Mouse (Mus musculus): ENCODE measurements around the gene Gm49378.

The Gm49378 gene

DNA sequence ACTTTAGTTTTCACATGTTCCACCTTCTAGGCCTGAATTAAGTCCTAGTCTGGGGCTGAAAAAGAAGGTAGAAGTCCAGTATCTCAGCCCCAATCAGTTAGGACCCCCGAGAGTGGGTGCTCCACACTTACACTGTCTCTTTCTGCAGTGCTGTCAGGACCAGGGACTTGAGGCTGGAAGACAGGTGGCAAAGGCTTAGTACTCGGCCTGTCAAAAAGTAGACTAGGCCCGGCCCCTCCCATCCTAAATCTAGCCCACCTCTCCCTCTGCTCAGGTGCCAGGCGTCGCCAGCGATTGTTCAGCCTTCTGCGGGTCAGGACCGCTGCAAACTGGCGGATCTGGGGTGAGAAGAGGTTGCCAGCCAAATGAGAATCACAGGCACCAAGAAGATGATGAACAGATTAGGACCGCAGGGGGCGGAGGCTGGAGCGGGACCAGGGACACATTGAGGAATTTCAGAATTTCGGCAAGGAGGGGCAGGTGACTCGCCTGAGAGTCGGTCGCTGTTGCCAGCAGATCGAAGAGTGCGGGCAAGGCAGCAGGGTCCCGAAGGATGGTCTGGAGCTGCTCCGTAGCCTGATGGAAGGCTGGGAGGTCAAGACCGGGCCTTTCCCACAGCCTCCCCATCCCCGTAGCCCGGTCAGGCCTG, 2.7 kb downstream of the Gm49378 start:
- DNase-seq (ENCODE audit: low read depth, low spot score) = peak; percentile 47

- peak; percentile 56 for DNase-seq (ENCODE audit: low read depth, low spot score)
These were observed 8.4 kb downstream of the Gm49378 start for GRCm38 (mm10) chr14:55629312-55629711.

DNA sequence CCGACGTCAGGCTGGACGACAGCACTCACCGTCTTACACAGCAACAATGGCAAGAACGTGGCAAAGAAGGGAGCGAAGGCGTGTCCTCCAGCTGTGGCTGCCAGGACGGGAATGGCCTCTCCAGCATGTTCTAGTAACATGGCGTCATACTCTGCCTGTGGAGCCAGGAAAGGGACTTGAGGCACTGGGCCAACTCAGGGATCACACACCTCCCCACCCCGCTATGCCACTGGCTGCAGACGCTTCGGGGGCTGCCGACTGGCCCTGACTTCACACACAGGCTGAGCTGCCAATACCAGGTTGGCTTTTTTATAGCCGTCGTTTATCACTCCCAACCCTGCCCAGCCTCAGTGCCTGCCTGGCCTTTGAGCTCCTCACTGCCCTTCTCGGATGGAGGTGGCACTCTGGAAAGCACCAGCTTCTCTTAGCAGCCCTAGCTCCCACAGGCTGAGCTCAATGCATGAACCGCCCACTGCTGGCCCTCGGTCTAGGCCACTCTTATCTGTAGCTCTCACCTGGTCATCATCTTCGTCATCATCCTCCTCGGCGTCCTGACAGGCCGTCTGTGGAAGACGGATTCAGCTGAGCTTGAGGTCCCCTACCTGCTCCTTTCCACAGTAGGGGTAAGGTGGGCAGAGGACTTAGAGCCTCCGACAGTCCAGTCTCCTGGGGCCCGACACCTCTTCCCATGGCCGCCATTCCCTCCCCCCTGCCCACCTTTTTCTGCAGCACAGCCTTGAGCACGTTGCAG, 9.4 kb downstream of the Gm49378 start:
- no peak for DNase-seq (ENCODE audit: low read depth, low spot score)

GRCm38 (mm10) chr14:55618486-55619195, 19.1 kb downstream of the Gm49378 start:
- no peak for DNase-seq (ENCODE audit: low read depth, low spot score)

DNA sequence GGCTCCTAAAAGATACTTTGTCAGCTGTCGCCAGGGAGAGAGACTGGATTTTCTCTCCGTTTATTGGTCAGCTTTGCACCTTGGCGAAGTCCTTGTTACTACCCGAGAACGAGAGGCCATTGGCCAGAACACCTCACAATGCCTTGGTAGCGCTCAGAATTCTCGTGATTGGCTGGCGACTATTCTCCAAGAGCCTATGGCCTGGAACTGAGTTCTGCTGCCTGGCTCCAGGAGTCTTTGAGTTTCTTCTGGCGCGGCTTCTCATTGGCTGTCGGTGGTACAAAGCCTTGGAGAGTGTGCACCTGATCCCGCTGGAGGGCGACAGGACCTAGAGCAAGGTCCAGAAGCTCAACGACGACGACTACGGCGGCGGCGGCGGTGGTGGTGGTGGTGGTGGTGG, 19.9 kb downstream of the Gm49378 start, which contains the start of gene Rec8:
TSS of gene Rec8 (plus strand) at position 216 of the 400 bp plus-strand sequence.
- no peak for DNase-seq (ENCODE audit: low read depth, low spot score)

DNA sequence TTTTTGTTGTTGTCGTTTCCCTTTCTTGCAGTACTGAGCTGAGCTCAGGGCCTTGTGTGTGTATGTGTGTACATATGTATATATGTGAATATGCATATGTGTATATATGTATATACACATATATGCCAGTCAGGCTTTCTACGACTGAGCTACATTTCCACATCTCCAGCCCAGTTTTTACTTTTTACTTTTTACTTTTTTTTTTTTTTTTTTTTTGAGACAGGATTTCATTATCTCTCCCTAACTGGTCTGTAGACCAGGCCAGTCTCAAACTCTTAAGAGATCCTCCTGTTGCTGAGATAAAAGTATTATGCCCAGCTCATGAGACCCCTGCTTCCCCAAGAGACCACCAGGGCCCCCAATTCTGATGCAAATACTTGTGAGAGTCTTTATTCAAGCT, 20.9 kb downstream of the Gm49378 start:
- DNase-seq (ENCODE audit: low read depth, low spot score) = no peak

GRCm38 (mm10) chr14:55615876-55616275, 21.8 kb downstream of the Gm49378 start:
- no peak for DNase-seq (ENCODE audit: low read depth, low spot score)

DNA sequence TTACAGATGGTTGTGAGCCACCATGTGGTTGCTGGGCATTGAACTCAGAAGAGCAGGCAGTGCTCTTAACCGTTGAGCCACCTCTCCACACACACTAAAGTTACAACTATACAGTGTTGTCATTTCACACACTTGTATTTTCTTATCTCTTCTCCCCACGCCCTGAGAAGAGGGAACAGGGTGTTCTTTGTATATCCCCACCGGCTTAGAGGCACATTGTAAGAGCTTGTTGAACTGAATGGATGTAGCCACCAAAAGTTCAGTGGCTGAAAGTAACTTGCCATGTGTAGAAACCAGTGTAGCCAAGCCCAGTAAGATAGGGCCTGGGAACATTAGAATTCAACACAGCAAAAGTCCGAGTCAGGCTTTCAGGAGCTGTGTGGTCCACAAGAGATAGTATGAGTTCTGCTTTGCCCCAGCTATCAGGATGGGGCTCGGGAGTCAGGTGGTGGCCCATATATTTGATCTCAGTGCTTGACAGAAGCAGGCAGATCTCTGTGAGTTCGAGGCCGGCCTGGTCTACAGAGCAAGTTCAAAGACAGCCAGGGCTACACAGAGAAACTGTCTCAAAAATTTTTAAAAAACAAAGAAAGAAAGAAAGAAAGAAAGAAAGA, 23.0 kb downstream of the Gm49378 start:
- DNase-seq (ENCODE audit: low read depth, low spot score) = no peak

DNA sequence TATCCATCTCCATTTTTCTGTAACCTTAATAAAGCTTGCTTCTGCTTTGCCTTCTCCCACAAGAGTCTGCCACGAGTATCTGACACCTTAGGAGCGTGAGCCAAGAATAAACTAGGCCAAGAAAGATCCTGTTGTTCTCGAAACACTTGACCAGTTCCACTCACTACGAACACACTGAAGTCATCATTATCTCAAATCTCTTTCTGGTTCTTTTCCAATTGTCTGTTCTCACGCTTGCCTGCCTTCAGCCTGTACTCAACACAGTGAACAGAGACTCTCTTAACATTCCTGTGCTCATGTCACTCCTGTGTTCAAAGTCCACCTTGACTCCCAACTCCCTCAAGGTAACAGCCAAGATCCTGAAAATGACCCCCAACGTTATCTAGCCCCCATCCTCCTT, 24.3 kb downstream of the Gm49378 start:
- DNase-seq (ENCODE audit: low read depth, low spot score) = no peak

DNA sequence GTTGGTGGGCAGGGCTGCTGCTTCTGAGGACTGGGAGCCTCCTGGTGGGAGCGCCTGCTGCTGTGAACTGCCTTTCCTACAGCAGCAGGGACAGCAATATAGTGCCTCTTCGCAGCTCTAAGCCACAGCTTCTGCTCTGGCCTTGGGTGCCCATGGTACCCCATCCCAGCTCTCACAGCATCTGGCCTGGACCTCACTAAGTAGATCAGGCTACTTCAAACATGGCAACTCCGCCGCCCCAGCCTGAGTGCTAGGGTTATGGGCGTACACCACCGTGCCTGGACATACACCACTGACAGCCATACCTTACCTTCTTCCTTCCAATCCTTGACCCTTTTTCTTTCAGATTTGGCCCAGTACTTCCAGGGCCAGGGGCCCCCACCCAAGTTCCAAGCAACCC, 29.4 kb downstream of the Gm49378 start:
- DNase-seq (ENCODE audit: low read depth, low spot score) = no peak

DNA sequence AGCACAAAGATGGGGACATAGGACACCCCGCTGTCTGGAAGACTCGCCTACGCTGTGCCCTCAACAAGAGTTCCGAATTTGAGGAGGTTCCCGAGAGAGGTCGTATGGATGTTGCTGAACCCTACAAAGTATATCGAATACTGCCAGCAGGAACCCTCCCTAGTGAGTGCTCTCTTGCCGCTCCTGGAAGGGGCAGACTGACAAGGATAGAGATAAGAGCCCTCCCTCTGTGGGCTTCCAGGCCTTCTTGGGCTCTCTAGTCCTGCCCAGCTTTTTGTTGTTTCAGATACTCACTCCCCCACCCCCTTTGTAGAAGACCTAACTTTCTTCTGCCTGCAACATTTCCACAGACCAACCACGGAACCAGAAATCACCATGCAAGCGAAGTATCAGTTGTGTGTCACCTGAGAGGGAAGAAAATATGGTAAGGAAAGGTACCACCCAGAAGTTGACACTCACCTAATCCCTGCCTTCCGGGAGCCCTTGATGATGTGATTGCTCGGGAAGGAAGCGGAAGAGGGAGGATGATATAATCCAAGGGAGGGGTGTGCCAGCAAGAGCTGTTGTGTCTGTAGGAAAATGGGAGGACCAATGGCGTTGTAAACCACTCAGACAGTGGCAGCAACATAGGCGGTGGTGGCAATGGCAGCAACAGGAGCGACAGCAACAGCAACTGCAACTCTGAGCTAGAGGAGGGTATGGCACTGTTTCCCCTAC, 31.8 kb downstream of the Gm49378 start:
- DNase-seq (ENCODE audit: low read depth, low spot score) = no peak

- DNase-seq (ENCODE audit: low read depth, low spot score) = no peak
These were observed 32.9 kb downstream of the Gm49378 start for GRCm38 (mm10) chr14:55604823-55605222.

DNA sequence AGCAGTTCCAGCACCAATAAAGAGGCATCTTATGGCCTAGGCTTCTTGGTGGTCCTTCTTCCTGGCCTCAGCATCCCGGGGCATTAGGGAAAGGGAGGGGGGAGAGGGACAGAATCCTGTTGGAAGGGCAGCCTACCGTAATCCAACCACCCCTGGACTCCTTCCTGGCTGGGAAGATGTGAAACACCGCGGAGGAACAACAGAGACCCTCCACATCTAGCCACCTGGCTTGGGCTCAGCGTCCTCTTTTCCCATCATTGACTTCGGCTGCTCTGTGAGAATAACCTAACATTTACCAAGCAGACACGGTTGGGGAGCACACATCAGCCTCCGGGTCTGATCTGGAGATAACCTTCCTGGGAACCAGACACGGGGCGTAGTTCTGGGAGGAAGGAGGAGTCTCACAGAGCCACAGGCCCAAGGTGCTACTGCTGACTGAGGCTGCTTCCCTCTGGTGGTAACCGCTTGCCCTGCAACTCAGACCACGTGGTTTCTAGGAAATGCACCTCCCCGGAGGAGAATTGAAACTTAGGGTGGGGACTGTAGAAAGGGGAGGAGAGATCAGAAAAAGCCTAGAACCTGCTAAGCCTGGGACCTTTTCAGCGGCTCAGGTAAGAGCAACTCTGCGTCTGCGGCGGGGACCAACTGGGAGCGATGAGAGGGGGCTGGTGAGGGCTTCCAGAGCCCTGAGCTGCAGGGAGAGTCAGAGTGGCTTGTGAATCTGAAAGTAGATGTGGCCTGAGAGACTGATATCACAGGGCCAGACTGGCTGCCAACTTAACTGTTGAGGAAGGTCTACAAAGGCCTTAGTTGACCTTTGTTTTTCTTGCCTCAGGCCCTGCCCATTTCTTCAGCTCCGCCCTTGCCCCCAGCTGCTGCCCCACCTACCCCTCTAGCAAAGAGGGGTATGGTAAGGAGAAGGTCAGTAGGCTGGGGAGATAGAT, 33.8 kb downstream of the Gm49378 start:
- peak; percentile 94 for DNase-seq (ENCODE audit: low read depth, low spot score)

DNA sequence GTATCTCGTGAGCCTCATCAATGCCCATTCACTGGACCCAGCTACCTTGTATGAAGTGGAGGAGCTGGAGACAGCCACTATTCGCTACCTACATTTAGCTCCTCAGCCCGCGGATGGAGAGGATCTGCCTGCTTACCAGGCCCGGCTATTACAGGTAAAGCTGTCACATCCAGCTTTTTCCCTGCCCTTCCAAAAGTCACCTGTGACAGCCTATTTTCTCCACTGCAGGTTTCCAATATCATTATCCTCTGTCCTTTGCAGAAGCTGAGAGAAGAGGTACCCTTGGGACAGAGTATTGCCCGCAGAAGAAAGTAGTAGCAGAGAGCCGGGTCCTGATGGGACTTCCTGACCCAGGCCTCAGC, 34.4 kb downstream of the Gm49378 start, which contains the start of gene Irf9:
TSS of gene Irf9 (plus strand) at position 301 of the 362 bp plus-strand sequence.
- no peak for DNase-seq (ENCODE audit: low read depth, low spot score)

DNA sequence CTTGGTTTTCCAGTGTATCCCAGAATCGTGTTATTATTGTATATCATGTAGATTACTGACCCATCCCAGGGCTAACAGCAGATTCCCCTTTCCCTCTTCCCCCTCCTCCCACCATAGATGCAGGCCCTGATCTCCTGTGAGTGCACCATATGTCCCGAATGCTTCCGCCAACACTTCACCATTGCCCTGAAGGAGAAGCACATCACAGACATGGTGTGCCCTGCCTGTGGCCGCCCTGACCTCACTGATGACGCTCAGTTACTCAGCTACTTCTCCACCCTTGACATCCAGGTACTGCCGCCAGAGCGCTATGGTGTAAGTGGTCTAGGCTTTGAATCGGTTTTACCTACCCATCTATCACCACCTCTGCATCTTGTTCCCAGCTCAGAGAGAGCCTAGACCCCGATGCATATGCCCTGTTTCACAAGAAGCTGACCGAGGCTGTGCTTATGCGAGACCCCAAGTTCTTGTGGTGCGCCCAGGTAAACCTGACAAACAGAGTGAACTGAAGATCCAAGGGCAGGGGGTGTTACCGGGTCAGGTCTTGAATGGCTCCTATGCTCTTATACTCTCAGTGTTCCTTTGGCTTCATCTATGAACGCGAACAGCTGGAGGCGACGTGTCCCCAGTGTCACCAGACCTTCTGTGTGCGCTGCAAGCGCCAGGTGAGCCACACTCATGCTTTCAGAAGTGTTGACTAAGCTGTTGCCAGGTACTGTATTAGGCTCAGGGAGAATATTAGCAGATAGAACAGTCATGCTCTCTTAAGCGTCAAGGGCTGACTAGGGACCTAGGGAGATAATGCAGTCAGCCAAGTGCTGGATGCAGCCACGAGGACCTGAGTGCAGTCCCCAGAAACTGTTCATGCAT, 38.9 kb downstream of the Gm49378 start:
- no peak for DNase-seq (ENCODE audit: low read depth, low spot score)

GRCm38 (mm10) chr14:55596036-55596690, 41.5 kb downstream of the Gm49378 start:
- no peak for DNase-seq (ENCODE audit: low read depth, low spot score)

- peak; percentile 50 for DNase-seq (ENCODE audit: low read depth, low spot score)
These were observed 45.5 kb downstream of the Gm49378 start for GRCm38 (mm10) chr14:55592226-55592625.

- peak; percentile 96 for DNase-seq (ENCODE audit: low read depth, low spot score)
These were observed 46.3 kb downstream of the Gm49378 start, which contains the start of gene Rnf31 for GRCm38 (mm10) chr14:55591331-55591891. Gene Rnf31 (plus strand): TSS chr14:55591708.

Measured in A20 (cell line).